Mouse (Mus musculus) layer of hippocampus, postnatal 10 days (tissue): Measurements from ENCODE around the gene Cryzl1. TPM values are rescaled to one million over a fixed set of nuclear protein-coding genes. Genes with fewer than 3 reads are reported as not detected.
"Not testable (repeated sequence)": the region's sequence is repeated elsewhere in the genome, so short reads cannot be mapped to it uniquely, and the experiment has no call there.

Source experiments
- DNase-seq, 2 experiments: peaks; one replicate each; pipeline ENCODE4 v3.0.0; 2021; ENCODE audit warnings: low spot score in 2 of 2
- total RNA-seq, 2 experiments: library from RNA; stranded (reverse); gene quantifications; 2 replicates each; pipeline ENCODE4 v1.2.3; 2021

The Cryzl1 gene
- total RNA-seq, 2 experiments from 2014 or later = 78.9 to 94.2 TPM

- DNase-seq = no peak
These were observed 82.7 kb downstream of the Cryzl1 start for GRCm38 (mm10) chr16:91645995-91646602.

- DNase-seq = not testable (repeated sequence)
These were observed 83.4 kb downstream of the Cryzl1 start for GRCm38 (mm10) chr16:91645420-91645819.

GRCm38 (mm10) chr16:91644901-91645300, 83.9 kb downstream of the Cryzl1 start:
- DNase-seq = no peak

GRCm38 (mm10) chr16:91640171-91640570, 88.6 kb downstream of the Cryzl1 start:
- no peak for DNase-seq

GRCm38 (mm10) chr16:91639636-91640035, 89.1 kb downstream of the Cryzl1 start:
- DNase-seq = no peak

Other genes starting within 250 kb of the Cryzl1 start
- 10 to 100 TPM; 63.7 to 70.6 TPM for gene Ifnar1, start 243.7 kb downstream of the Cryzl1 start, total RNA-seq
- gene Ifngr2, start 181.9 kb downstream of the Cryzl1 start, total RNA-seq = 100 to 1,000 TPM in 1 of 2 experiments, 10 to 100 TPM in 1; 73.3 to 106 TPM
- 100 to 1,000 TPM; 114 to 119 TPM for gene Tmem50b, start 131.2 kb downstream of the Cryzl1 start, total RNA-seq
- 1 to 10 TPM; 5.0 to 5.1 TPM for gene Dnajc28, start 109.9 kb downstream of the Cryzl1 start, total RNA-seq
- gene Gart, start 82.0 kb downstream of the Cryzl1 start, total RNA-seq = 10 to 100 TPM; 51.1 to 54.2 TPM
- 100 to 1,000 TPM; 251 to 289 TPM for gene Son, start 81.5 kb downstream of the Cryzl1 start, total RNA-seq
- gene Donson, start 40.2 kb downstream of the Cryzl1 start, total RNA-seq = 10 to 100 TPM; 19.9 to 23.8 TPM
- 100 to 1,000 TPM; 145 to 159 TPM for gene Itsn1, start 306 bp upstream of the Cryzl1 start, total RNA-seq